ENCODE assay signal across 8 mouse cellular contexts in genomic region chr8:70905831-70906736, GRCm38 (mm10). TPM values are rescaled to one million over a fixed set of nuclear protein-coding genes. Genes with fewer than 3 reads are reported as not detected.
DNase-seq lines count a peak whose midpoint lies in the region; ATAC-seq and TF ChIP-seq lines count a peak whose summit lies in the region.

TSS of gene Map1s (plus strand) at chr8:70905932.

- H3K4me3 ChIP-seq in G1E (ENCODE audit: low read depth, low read length) = peak within 1 kb of the TSS; percentile 90
- peak within 1 kb of the TSS; percentile 91 for H3K4me3 ChIP-seq in cerebellum, adult 2 months (replicated peaks; ENCODE audit: insufficient read depth, low read depth, low read length)
- H3K4me3 ChIP-seq in lung, embryonic 16.5 days (ENCODE audit: low read length) = peak within 1 kb of the TSS; percentile 88

- peaks cover 4% of the 10 kb centered on the region; the same call in 1 of the 2 replicates for H3K27me3 ChIP-seq in G1E (ENCODE audit: insufficient read depth, low read length)
- no peaks in the 10 kb centered on the region for H3K27me3 ChIP-seq in cerebellum, adult 2 months (ENCODE audit: control insufficient read depth, insufficient read depth, low read length)
- no peaks in the 10 kb centered on the region for H3K27me3 ChIP-seq in lung, embryonic 16.5 days (ENCODE audit: control insufficient read depth, insufficient read depth, low read depth, low read length)

- H3K36me3 ChIP-seq in G1E (replicated peaks) = peaks cover 20% of the 10 kb centered on the region
- H3K36me3 ChIP-seq in lung, embryonic 16.5 days (ENCODE audit: control insufficient read depth, insufficient read depth, low read length) = peaks cover under 1% of the 10 kb centered on the region

- peak within 1 kb of the TSS; percentile 68 for H3K27ac ChIP-seq in cerebellum, adult 2 months (ENCODE audit: insufficient read depth, low read length)
- peak within 1 kb of the TSS; percentile 93 for H3K27ac ChIP-seq in lung, embryonic 16.5 days (ENCODE audit: low read length)

- WGBS in cerebellum, adult 2 months = under 1% methylated on average over 86 of the region's 86 CpGs
- WGBS in lung, embryonic 16.5 days = 0% methylated on average over 65 of the region's 86 CpGs

- peaks cover 51% of the 10 kb centered on the region for H3K4me1 ChIP-seq in G1E (ENCODE audit: insufficient read depth, low read depth, low read length)
- H3K4me1 ChIP-seq in cerebellum, adult 2 months (ENCODE audit: control insufficient read depth, insufficient read depth, low read length) = peaks cover 8% of the 10 kb centered on the region; the same call in 1 of the 2 replicates
- H3K4me1 ChIP-seq in lung, embryonic 16.5 days (replicated peaks; ENCODE audit: control insufficient read depth, insufficient read depth, low read length) = peaks cover 11% of the 10 kb centered on the region

- TF ChIP-seq CTCF in G1E (IDR thresholded peaks at IDR 0.05; ENCODE audit: low read depth, low read length) = no peak
- no peak for TF ChIP-seq CTCF in cerebellum, adult 2 months (IDR thresholded peaks at IDR 0.05; ENCODE audit: borderline replicate concordance, insufficient read depth, low read depth, low read length)

- TF ChIP-seq POLR2A in cerebellum, adult 2 months (IDR thresholded peaks at IDR 0.05; ENCODE audit: borderline replicate concordance, insufficient read depth, low read length) = peak; percentile 69

- DNase-seq in G1E (ENCODE audit: low spot score) = peak; percentile 90
- DNase-seq in cerebellum, adult 2 months = peak; percentile 83 to 84
- peak; percentile 86 for DNase-seq in forelimb bud, embryonic 11.5 days (ENCODE audit: low read depth, low spot score)
- DNase-seq in heart, postnatal 4 days = peak; percentile 86
- peak; percentile 83 for DNase-seq in layer of hippocampus, adult 9-11 months
- peak; percentile 62 for DNase-seq in ovary, adult 18-20 months (ENCODE audit: low spot score)
- peak; percentile 91 for DNase-seq in thymus, postnatal 0 days (ENCODE audit: low spot score)

- peak within 1 kb of the TSS; percentile 92 for H3K9ac ChIP-seq in lung, embryonic 16.5 days (ENCODE audit: low read length)

- peak; percentile 71; the same call in 1 of the 2 replicates for ATAC-seq in G1E (ENCODE audit: extremely low read depth, insufficient number of reproducible peaks, low FRiP score, poor library complexity, severe bottlenecking)
- peak; percentile 93 for ATAC-seq in lung, embryonic 16.5 days (ENCODE audit: low read depth)

- H3K9me3 ChIP-seq in G1E (replicated peaks) = no peaks in the 10 kb centered on the region
- H3K9me3 ChIP-seq in lung, embryonic 16.5 days (ENCODE audit: control insufficient read depth, low read length) = no peaks in the 10 kb centered on the region

- peak within 1 kb of the TSS; percentile 78 for H3K4me2 ChIP-seq in lung, embryonic 16.5 days (ENCODE audit: low read depth, low read length)

RNA-seq across cellular contexts. Expression of gene Map1s, which starts in this region (rescaled TPM):
- total RNA-seq in G1E (2014; fragmentation: Nextera tagmentation) = 26.3 and 29.6 TPM in 2 replicates
- total RNA-seq in G1E (2017) = 8.7 and 9.5 TPM in 2 replicates
- 135 and 147 TPM in 2 replicates for polyA plus RNA-seq in G1E (2012)
- polyA plus RNA-seq in cerebellum, adult 2 months (2012; rRNA removed) = 53.4 and 53.7 TPM in 2 replicates
- 10 to 100 TPM; 35.2 to 36.0 TPM for total RNA-seq in heart, postnatal 4 days (2021)
- polyA plus RNA-seq in lung, embryonic 16.5 days (2015; fragmentation: Nextera tagmentation; extraction: Ambion mirVana) = 45.9 and 49.2 TPM in 2 replicates
- polyA plus RNA-seq in thymus, postnatal 0 days (2015; fragmentation: Nextera tagmentation; extraction: Ambion mirVana) = 45.0 and 45.3 TPM in 2 replicates

Comparison
In these comparisons a context has a peak if more than half of its experiments do, and no peak if none do; other contexts are left out.
1. Peak in every context shown above with its lines: DNase-seq, ATAC-seq, H3K4me3 ChIP-seq and H3K27ac ChIP-seq.